Mouse (Mus musculus) 3T3-L1 (cell line): ENCODE data around the gene Nars2.
A peak's percentile ranks its signal among the peaks of the same experiment; 100 is the strongest.

Source experiments
- DNase-seq: peaks from one replicate; pipeline ENCODE4 v3.0.0-alpha.2; 2015; ENCODE audit warnings: low read depth, low spot score

The Nars2 gene

GRCm38 (mm10) chr7:96971027-96971996 is 20.0 kb downstream of the Nars2 start:
- no peak for DNase-seq

DNA sequence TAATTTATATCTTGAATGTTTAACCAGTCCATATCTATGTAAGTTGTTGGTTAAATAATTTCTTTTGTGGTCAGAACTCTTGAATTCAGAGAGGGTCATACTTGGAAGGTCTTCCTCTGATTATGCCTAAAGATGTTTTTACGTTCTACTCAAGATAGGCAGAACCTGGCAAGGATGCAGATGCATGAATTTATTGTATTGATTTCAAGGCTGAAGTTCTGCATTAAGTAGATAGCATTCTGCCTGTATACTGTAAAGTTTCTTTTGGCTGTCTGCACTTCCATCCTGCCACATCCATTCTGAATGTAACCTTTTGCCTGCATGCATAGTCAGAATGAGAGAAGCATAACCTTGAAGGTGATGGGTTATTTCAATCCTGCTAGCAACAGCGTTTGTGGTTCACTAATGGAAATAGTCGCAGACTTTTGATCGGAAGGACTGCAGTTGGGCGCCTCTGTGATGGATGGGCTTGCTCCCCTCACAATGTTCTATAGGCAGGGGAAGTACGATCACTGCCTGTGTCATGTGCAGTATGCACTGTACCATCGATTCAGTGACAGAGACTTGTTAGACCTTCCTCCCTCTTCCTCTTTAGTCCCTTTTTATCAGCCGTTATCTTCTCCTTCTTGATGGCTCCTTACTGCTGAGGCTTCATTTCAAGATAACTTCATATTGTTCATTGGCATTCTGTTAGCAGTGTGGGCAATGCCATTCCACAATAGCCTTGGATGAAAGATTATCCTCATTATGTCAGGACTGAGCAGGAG is 21.0 kb downstream of the Nars2 start:
- no peak for DNase-seq

GRCm38 (mm10) chr7:96975914-96976313 is 24.6 kb downstream of the Nars2 start:
- peak; percentile 20 for DNase-seq

DNA sequence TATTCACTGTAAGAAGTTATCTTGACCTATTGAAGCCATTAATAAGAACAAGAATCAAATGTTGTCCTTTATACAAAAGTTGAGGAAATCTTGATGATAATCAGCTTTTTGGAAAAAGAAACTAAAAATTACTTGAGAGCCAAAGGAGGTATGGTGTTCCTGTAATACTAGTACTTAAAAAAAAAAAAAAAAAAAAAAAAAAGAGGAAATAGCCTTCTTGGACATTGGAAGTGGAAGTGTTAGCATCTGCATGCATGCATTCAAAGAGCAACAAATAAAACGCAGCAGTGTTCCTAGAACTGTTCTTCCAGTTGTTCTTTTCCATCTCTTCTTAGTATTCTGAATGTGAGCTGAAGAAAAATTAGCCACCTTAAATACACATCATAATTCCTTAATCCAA is 25.9 kb downstream of the Nars2 start:
- DNase-seq = no peak

DNA sequence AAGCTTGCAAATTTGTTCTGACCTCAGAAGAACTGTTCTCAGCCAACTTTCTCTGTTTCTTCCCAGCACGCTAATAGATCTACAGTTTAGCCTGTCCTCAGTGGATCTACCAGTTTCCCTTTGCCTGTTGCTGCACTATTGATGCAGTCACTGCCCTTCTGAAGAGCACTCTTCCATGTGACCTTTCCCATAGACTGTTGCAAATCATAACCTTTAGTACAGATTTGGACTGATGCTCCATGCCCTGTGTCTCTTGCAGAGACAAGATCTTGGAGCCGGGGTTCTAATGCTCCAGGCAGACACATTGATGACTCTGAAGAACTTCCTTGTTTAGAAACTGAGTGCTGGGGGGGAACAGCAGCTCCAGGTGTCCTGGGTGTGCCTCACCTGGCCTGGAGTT is 30.1 kb downstream of the Nars2 start:
- DNase-seq = no peak

DNA sequence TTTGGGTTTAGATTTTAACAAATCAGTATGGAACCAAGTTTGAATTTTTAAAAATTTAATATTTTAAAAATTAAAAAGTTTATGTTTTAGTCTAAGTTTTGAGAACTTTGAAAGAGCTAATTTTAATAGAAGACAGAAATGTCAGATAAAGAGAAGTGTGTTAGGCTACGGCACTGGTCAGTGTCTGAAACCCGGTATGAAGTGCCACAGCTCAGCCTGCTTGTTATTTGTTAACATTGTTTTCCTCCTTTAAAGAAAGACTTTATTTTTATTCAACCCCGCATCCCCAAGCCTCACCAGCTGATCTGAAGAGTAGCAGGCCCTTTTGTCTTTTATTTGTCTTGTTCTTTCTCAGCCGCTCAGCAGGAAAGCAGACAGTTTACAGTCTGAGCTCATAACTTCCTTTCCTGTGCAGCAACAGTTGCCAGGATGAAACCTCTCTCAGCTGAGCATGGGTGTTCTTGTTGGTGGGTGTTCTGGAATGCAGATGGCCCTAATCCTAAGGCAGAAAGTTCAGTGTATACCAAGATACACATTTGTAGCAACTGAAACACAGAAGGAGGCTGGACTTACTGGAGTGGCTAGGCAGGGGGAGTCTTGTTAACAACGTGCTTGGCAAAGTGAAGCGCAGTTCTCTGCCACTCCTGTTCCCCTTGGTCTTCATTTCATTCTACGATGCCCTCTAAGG is 32.5 kb downstream of the Nars2 start:
- DNase-seq = no peak

GRCm38 (mm10) chr7:96985798-96986197 is 34.5 kb downstream of the Nars2 start:
- peak; percentile 22 for DNase-seq

GRCm38 (mm10) chr7:96986795-96987445 is 35.6 kb downstream of the Nars2 start:
- DNase-seq = no peak

DNA sequence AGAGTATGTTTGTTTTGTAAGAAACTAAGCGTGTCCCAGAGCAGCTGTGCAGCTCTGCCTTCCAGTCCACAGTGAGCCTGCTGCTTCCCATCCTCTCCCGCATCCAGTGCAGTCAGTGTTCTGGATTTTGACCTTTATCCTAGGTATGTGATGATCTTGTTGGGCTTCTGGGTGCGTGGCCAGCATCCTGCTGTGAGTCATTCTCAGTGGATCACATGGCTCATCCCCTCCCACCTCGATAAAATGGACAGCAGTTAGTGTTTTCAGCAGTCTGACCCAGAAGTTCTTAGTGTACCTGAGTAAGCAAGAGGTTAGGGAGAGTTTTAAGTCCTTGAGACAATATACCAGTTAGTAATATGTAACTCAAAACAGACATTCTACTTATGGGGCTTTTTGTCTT is 36.4 kb downstream of the Nars2 start:
- peak; percentile 78 for DNase-seq

GRCm38 (mm10) chr7:97012956-97013355 is 61.7 kb downstream of the Nars2 start:
- DNase-seq = no peak

- DNase-seq = no peak
These were observed 66.7 kb downstream of the Nars2 start for GRCm38 (mm10) chr7:97018005-97018404.

DNA sequence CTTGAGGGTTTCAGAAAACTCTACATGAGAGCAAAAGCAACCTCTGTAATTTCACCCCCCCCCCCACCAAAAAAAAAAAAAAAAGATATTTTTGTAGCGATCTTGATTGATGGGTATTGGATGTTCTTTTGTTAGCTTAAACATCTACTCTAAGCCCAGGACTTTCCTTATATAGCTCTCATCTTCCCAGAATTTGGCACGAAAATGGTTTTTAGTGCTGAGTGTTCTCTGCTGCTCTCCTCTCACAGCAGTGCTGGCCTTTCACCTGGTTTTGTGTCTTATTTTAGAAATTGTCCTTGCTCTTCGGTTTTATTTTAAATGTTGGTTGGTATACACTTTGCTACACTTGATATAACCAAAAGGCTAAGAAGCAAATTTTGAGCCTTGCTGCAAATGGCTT is 67.1 kb downstream of the Nars2 start:
- DNase-seq = no peak

GRCm38 (mm10) chr7:97019303-97019702 is 68.0 kb downstream of the Nars2 start:
- DNase-seq = no peak

DNA sequence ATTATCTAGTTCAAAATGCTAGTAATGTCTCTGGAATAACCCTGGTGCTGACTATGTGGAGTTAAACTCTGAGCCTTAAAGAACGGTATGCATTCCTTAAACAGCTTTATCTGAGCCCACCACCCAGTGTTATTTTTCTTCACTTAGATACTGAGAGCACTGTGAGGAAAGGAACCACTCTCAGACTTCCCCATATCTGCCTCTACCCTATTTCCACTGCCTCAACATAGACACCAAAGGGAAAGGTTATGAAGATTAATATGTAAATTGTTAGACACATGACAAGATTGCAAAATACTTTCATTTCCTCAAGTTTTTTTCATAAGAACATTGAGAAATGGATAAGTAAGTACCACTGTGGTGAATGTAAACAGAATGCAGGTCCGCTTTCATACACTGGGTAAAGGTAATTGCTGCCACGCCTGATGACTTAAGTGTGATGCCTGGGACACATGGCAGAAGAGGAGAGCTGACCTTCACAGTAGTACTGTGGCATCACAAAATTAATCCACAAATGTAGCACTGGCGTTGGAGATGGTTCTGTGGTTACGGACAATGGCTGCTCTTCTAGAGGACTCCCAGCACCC is 75.6 kb downstream of the Nars2 start:
- no peak for DNase-seq

DNA sequence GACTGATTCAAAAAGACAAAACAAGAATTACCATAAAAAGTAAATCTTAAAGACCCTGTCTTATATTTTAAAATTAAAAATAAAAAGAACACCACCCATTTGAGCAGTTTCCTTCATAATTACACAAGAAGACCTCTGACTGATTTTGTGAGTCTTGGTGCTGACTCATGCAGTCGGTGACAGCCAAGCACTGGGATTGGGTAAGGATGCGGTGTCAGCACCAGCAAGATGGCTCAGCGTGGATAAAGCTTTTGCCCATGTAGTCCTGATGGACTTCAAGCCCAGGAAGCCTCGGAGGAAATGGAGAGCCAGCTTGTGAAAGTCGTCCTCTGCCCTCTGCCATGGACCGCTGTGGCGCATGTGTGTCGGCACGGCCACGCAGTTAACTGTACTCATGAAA is 77.8 kb downstream of the Nars2 start:
- DNase-seq = peak; percentile 9

GRCm38 (mm10) chr7:97032412-97032811 is 81.1 kb downstream of the Nars2 start:
- no peak for DNase-seq

GRCm38 (mm10) chr7:97039641-97040040 is 88.3 kb downstream of the Nars2 start:
- no peak for DNase-seq

GRCm38 (mm10) chr7:97041868-97042449 is 90.7 kb downstream of the Nars2 start:
- DNase-seq = no peak

DNA sequence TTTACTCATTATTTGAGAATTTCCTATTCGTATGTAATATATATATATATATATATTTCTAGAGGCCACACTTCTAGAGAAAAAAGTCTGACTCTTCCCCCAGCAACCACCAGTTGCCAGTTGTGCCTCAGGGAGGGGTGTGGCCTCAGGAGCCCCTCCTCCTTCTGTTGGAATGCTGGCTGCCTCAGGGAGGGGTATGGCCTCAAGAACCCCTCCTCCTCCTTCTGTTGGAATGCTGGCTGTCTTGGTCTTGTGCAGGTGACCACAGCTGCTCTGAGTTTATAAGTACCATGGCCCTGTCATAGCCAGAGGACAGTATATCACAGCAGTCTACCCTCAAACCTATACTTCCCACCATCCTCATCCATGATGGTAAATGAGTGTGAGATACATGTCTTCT is 91.7 kb downstream of the Nars2 start:
- DNase-seq = peak; percentile 5

DNA sequence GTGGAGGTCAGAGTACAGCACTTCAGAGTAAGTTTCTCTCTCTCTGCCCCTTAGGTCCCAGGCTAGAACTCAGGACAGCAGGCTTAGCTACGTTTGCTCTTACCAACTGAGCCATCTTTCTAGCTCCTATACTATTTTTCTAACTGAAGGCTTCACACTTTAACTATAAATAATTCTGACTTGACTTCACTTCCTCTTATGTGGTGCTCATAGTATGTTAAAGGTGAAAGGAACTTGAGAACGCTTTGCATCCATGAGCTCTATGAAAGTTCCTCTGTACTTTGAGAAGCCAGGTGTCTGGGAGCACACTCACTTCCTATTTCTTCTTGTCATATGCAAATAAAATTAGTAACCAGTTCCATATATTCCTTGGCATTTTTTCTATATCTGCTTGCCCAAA is 109.7 kb downstream of the Nars2 start:
- no peak for DNase-seq

GRCm38 (mm10) chr7:97071512-97071911 is 120.2 kb downstream of the Nars2 start:
- DNase-seq = no peak
